Mouse (Mus musculus): ENCODE measurements at regions not wholly inside any gene's neighbourhood (a gene's known extent, or its start where the extent isn't known, plus 50 kb on each side); places are given as distances from the start of the nearest gene placed in this dataset.

DNA sequence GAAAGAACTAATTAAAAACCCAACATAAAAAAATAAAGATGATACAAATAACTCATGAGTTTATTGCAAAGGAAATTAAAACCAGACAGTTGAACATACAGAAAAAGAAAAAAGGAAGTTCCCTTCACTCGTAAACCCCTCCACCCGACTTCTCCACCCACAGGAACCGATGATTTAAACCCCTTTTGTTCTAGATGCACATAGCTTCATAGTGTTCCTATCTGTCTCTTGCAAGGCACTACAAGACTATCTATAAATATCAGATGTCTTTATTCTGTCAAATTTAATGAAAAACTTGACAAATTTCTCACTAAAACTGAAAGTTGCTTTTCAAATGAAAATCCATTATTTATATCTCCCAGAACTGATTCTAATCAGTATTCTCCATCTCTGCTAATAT, 100.2 kb downstream of the Kctd12 start:
- DNase-seq (ENCODE audit: extremely low read depth, low read depth): peak; percentile 43

DNA sequence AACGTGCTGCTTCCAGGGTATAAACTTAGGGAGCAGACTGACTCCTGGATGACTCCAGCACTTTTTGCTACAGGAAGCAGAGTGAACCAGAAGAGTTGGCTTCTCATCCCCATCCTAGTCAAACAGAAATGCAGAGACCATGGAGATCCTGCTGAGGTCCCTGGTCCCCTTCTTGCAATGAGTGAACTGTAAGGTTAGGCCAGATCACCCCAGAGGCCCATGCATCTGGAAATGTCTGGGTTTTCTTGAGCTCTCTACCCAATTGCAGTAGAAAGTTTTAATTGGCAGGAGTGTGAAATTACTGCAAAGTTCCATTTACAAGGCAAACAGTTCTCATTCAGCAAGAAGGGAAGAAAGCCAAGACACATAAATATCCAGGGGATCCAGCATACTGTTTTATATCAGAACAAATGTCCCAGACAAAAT, 101.8 kb downstream of the Kctd12 start:
- no peak for DNase-seq (ENCODE audit: extremely low read depth, low read depth)

DNA sequence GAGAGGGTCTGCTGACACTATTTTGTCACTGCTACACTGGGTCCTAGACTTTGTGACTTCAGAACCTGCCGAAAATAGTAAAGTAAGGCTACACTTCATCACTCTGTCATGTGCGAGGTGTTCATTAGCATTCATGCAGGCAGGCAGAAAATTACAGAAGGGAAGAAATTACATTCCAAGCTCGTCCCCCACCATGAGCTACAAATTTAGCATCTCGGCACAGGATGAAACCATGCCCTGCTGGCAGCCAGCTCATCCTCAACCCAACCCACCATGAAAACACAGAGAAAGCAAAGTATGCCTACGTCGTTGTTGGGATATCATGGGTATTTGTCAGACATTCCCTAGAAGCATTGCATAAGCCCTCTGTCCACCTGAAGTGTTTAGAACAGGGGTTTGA, 103.9 kb downstream of the Kctd12 start:
- DNase-seq (ENCODE audit: extremely low read depth, low read depth): no peak

DNA sequence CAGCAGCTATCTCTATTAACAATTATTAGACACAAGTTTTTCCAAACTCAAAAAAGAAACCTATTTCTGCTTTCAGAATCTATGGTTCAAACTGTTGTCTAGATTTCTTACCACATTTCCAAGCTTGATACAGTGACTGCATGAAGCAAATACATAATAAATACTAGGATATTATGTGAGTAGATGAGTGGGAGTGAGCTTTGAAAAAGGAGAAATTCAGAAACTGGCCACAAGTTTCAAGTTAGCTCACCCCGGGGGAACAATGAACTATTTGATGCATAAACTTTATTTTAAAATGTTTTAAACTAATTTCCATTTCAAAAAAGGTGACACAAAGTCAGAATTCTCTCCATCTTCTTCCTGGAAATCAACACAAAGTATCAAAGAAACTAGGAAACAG, 114.3 kb downstream of the Kctd12 start:
- no peak for DNase-seq (ENCODE audit: extremely low read depth, low read depth)

DNA sequence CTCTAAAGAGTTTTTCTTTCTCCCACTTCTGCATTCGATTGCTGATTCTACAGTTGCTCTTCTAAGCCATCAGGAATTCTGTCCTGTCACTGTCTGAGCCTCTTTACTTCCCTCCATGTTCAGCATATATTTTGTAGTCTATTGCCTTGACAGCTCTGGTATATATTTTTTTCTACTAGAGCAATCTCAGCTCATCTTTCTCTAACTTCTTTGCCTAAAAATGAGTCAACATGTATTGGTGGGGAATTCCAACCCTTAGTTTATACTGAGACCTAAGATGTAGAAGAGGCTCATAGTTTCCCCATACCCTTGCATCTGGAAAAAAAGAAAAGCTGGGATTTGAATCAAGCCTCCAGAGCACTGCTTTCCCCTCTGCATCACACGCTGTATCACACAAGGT, 114.7 kb downstream of the Kctd12 start:
- no peak for DNase-seq (ENCODE audit: extremely low read depth, low read depth)

DNA sequence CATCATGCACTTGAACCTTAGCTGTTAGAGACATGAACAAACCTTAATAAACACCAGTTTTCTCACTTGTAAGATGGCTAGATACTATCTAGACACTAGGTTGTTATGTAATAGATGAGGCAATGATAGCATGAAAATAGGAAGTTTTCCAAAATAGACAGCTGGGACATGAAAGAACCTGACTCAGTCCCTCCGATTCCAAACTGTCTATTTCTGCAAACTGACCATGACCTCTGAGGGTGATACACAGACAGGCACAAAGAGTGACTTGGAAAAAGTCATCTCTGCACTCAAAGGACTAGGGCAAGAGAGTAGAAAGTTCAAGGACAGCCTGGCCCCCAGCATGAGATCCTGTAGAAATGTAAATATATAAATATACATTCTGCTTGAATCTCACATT, 115.9 kb downstream of the Kctd12 start:
- no peak for DNase-seq (ENCODE audit: extremely low read depth, low read depth)

DNA sequence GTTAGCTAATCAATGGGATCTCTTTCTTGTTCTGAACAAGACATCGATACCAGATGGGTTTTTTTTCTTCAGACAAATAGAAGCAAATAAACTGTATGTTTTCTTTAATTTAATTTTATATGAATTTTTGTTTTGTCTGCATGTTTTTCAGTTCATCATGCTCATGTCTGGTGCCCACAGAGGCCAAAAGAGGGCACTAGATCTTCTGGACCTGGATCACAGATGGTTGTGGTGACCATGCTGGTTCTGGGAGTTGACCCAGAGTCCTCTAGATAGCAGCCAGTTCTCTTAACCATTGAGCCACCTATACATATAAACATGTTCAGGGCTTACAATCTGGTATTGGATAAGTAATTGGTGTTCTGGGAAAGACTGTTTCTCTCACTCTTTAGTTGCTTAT, 120.7 kb downstream of the Kctd12 start:
- no peak for DNase-seq (ENCODE audit: extremely low read depth, low read depth)

DNA sequence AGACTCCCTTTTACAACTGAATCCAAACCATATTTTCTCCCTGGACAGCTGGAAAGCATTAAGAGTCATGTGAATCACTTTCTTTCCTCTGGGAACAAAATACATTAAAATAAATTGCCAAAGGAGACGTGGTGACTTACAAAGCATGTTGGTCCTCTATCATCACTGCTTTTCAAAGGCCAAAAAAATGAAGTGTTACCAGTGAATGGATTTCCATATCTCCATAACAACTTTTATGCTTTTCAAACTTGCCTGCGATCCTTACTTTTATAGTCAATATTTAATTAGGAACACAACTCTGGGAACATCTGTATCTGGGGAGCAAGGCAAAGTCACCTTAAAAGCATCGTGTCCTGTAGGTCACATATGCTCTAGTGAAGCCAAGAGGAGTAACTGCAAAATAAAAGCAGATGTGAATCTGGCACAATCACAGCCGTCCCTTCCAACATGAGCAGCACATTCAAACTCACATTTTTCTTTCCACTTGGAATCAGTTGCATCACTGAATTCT, 123.0 kb downstream of the Kctd12 start:
- DNase-seq (ENCODE audit: extremely low read depth, low read depth): no peak

DNA sequence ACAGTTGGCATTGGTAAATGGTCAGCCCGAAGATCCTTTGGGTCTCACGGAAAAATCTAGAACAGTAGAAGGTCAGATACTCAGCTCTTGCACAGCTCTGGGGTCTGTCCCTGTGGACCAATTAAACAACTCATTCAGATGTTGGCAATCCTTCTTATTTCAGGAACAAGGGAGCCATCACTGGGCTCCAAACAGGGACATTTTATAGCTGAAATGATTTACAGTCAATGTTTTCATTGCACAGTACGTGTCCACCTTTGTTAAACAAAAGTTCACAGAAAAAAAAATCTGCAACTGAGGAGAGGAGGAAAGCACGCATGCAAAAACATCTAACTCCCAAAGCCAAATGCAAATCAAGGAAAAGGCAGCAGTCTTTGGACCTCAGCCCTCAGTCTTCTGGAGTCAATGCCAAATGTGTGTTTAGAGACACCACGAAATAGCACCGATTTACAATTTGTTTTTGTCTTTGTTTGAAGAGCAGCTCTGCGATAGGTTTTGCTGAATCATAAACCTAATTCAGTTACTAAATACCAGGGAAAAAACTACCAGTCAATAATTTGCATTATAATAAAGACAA, 127.1 kb downstream of the Kctd12 start:
- DNase-seq (ENCODE audit: extremely low read depth, low read depth): no peak

DNA sequence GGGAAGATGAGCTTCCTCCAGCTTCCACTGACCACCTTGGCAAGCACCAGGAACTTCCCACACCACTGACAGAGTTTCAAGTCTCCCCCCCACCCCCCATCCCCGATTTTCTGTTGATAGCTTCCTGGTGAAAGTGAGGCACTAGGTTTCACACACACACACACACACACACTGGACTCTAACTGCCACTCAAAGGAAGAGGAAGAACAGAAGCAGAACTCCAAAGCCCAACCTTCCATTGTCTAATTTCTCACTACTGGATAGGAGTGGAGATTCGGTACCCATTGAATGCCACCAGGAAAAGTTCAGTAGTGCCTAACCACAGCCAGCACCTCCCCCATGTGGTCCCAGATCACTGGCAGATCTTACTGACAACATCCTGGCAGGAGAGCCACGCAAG, 138.7 kb downstream of the Kctd12 start:
- no peak for DNase-seq (ENCODE audit: extremely low read depth, low read depth)

DNA sequence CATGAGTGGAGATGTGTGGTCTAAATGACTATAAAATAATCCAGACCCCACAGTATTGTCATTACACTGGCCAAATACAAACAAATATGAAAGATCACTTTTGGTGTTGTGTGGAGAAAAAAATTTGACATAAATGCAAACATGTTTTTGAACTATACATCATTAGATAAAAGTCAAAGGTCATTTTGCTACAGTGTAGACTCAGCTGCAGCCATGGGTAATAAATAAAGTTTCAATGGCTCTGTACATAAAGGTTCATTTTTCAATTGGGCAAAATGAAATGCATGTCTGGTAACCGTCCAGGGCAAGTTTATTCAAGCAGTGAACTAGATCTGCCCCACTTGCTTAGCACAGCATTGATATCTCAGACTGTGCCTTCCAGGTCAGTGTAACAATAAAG, 144.8 kb downstream of the Kctd12 start:
- DNase-seq (ENCODE audit: extremely low read depth, low read depth): no peak

DNA sequence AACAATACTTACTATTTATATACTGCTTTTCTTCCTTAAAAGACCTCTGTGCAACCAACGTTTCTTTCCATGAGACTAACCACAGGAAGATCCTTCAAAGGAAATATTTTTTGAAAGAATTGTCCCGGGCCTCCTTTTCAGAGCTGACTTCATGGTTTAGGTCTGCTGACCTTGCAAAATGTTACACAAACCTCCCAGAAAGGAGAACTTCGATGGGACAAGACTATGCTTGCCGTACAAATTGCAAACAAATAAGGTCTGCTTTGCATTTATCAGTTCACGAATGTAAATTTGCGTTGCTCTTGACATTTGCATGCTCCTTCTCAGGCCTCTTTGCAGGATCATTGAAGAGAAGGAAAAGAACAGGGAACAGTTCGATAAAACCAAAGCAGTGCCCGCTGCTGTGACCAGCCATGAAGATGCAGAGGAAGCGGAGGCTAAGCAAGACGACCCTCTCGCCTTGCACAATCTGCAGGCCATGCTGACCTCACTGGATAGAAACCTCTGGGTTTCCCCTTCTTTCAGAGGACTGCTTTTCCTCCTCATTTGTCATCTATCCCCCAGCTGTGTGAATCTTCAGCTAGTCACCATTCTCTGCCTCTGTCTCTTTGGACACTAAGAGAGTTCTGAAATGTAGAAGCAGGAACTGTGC, 147.2 kb downstream of the Kctd12 start:
- DNase-seq (ENCODE audit: extremely low read depth, low read depth): no peak

DNA sequence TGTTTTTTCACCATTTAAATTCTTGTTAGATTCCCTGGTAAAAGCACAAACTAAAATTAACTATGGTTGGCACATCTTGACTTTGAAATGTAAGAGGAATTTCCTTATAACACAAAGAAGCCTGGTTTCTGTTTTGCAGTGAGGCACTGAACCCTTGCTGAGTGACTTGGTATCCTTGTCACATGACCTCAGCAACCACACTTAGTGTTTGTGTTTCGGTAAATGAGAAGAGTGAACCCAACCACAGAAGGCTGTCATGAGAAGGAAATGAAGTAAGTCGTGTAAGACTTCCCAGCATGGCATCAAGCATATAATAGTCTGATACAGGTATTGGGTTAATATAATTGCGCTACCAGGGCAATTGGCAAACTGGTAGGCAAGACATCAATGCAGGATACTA, 154.0 kb downstream of the Kctd12 start:
- no peak for DNase-seq (ENCODE audit: extremely low read depth, low read depth)

DNA sequence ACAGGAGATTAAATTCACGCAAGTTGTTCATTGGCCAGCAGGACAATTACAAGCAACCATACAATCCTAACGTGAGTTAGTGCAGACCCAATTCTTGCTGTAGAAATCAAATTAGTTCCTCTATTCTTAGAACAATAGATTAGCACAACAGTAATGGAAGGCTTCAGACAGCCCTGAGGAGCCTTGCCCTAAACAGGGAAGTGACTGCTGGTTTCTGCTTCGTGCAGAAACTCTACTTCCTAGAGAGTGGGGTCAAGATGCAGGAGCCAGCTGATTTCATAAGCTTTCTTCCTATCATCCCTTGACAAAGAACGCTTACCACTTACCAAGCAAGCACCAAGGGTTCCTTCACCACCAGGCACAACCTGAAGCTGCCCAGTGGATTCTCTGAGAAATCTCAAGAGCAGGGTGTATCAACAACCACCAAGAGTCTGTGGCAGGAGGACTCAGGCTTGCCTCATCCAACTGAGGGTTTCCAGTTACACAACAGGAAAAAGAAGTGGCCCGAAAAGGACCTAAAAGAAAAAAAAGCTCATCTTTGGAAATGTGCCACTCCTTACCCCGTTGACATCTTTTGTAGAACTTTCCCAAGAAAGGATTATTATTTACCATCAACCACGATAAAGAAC, 154.6 kb downstream of the Kctd12 start:
- no peak for DNase-seq (ENCODE audit: extremely low read depth, low read depth)

DNA sequence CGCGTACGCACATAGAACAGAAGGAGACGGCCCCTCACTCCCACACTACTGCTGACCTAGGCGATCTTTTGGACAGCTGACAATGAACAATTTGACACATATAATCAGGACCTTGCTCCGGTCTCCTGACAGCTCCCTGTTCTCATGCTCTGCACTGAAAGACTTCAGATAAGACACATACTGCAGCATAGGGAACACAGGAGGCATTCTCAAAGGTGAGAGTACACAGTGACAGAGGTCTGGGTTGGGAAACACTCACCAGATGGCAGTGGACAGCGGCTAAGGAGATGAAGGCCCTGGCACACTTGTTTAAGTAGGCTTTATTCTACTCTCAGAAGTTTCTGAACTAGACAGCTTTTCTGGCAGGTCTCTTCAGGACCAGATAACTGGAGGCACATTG, 156.9 kb downstream of the Kctd12 start:
- DNase-seq (ENCODE audit: extremely low read depth, low read depth): no peak

DNA sequence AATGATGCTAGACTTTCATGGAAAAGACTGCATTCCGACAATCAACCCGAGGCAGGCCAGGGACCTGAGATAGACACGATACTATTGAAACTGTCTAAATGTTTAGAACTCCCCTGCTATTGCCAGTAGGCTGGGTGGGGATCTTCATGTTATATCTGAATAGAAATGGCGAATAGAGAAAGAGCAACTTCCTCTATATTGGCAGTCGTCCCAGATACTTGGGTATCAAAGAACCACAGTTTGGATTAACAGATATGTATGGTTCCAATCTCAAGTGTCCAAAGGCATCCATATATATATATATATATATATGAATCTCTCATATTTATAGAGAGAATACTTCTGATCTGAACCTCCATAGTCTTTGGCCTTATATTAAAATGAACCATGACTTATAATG, 161.8 kb downstream of the Kctd12 start:
- DNase-seq (ENCODE audit: extremely low read depth, low read depth): no peak

DNA sequence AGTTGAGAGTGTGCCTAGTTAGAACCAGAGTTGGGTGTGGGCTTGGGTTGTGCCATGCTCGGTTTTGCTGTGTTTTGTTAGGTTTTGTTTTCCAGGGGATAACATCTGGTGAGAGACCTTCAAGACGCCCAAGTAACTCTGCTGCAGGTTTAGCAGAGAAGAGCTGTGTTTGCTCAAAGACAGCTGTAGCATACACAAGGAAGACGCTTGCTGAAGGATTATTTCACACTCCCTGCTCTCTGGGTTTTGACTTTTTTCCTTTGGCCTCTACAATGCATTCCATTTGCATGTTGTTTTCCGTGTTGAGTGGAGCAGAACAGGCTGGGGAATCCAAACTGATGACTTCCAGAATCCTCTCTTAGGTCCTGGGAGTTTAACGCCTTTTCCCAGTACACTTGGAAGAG, 170.8 kb downstream of the Kctd12 start:
- no peak for DNase-seq (ENCODE audit: extremely low read depth, low read depth)

DNA sequence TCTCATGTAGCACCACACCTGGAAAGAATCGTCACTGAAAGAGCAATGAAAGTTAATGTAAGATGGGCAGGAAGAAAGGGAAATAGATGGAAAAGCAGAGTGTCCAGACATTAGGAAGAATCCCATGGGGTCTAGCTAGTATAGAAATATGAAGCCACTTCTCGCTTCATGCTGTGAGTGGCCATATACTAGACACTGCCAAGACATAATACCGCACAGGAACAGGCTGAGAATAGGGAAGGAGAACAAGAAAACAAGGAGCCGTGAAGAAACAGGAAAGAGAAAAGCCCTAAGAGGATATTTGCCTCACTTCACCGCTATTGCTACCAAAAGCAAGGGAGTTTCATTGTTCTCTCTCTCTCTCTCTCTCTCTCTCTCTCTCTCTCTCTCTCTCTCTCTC, 171.4 kb downstream of the Kctd12 start:
- no peak for DNase-seq (ENCODE audit: extremely low read depth, low read depth)

DNA sequence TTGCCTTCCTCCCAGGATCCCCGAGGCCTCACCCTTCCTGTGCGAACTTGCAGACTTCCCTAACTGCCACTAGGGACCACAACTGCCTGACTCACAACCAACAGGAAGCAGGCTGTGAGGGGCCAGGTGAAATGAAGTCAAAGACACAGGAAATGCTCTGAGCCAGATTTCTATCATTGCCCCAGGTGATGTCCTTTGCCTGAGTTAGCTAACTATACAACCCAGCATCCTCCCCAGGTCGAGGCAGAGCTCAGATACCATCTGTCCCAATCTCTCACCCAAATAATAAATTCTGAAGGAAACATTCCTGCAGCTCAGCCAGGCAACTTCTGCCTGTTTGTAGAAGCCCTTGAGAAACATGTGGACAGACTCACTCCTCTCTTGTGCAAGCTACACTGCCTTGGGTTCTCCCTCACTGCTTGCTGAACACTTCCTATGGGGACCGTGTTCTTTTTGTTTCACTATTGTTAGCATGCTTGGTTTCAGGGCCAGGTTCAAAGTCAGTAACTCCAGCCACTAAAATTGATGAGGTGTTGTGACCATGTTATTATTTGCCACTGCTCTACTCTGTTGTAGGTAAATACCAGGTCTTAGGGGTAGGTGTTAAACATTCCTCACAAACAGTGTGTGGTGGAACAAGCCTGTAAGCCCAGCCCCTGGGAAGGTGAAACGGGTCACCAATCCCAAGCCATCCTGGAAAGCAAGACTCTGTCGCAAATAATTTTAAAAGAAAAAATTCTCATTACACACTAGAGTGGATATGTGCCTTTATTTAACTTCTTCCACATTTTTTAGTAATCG, 172.1 kb downstream of the Kctd12 start:
- DNase-seq (ENCODE audit: extremely low read depth, low read depth): no peak

DNA sequence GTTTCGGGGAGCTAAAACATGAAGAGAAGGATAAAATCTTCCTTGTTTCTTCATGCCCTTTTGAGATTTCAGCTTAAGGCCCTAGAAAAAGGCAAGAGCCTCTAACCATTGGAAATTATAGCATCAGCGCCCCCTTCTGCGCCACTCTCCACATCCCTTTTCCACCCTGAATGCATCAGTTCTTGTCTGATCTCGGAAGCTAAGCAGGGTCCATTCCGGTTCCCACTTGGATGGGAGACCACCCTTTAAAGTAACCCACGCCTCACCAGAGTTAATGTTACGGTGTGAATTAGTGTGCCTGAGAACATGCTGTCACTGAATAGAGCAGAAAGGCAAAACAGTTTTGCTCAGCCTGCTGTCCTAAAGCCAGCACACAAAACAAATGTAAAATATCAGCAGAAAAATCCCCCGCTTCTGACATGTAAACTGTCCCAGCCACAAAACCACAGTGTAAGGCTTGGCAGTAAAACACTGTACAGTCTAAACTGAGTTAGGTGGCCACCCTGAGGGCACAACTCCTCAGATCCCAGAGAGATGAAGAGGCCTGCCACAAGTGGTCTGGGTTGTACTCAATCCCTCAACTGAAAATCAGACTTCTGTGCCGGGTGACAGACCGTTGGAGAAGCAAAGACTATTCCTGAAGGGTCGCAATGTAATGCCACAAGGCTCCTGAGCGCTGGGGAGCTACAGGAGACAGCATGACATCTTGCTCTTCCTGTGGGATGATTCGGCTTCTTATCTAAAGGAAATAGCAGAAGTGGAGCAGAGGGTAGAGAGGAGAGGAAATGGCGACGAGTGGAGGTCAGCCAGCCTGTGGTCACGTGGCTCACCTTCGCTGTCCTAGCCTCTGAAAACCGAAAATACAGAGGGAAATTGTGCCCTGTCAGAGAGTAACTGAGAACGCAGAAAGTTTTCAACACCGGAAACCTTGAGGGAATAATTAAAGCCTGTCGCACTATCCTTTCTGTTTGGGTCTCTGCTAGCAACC, 176.2 kb downstream of the Kctd12 start:
- DNase-seq (ENCODE audit: extremely low read depth, low read depth): peak; percentile 75

DNA sequence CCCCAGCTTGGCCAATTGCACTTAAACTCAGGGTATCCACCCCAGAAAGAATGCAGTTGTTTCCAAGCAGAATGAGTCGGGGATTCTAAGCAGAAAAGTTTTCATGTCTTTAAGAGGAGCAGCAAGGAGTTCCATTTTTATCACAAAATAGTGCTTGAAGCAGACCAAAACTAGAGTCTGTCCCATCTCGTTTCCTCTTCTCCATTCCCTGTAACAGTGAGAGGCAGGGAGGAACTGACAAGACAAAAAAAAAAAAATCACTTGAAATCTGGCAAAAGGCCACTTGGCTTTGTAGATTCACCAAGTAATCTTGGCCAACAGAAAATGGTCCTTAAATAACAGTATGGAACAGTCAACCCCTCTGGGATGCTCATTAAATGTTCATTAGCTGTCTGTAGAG, 186.8 kb downstream of the Kctd12 start:
- DNase-seq (ENCODE audit: extremely low read depth, low read depth): no peak
